Mouse (Mus musculus): Measurements from ENCODE around the gene Ppfia4.

- TF ChIP-seq CTCF (IDR thresholded peaks at IDR 0.05; ENCODE audit: extremely low read depth, insufficient read length, insufficient replicate concordance, low read depth, low read length) = no peak
- TF ChIP-seq POLR2A (IDR thresholded peaks at IDR 0.05; ENCODE audit: low read depth, low read length) = no peak
Observed at GRCm38 (mm10) chr1:134318261-134318660, 14.5 kb downstream of the Ppfia4 start.

Data from small intestine, adult 2 months (tissue).